Mouse (Mus musculus) CH12.LX (cell line): ENCODE results near the gene Rnf20.

Source experiments
- E2F4 ChIP-seq: IDR thresholded peaks from 2 replicates; pipeline ENCODE4 v1.6.1; 2011; ENCODE audit warnings: low read depth, low read length, improper control_type of control experiment; ENCODE audit not compliant: insufficient replicate concordance
- POLR2A ChIP-seq: IDR thresholded peaks from 2 replicates; pipeline ENCODE4 v1.6.1; 2011; ENCODE audit warnings: low read depth, mild to moderate bottlenecking, improper control_type of control experiment, low read length
- USF2 ChIP-seq: conservative IDR thresholded peaks from 2 replicates; pipeline ENCODE4 v1.6.1; 2011; ENCODE audit warnings: low read depth, low read length, improper control_type of control experiment

GRCm38 (mm10) chr4:49632139-49632481 lies 304 bp downstream of the Rnf20 start:
- no peak for TF ChIP-seq E2F4
- no peak for TF ChIP-seq USF2
- TF ChIP-seq POLR2A = no peak
